Mouse (Mus musculus) adrenal gland, postnatal 4 days (tissue): ENCODE measurements around the gene Klk1b11. TPM values are rescaled to one million over a fixed set of nuclear protein-coding genes. Genes with fewer than 3 reads are reported as not detected.
"Not testable (repeated sequence)": the region's sequence is repeated elsewhere in the genome, so short reads cannot be mapped to it uniquely, and the experiment has no call there.

Source experiments
- DNase-seq, 2 experiments: peaks; one replicate each; pipeline ENCODE4 v3.0.0; 2021 to 2022; ENCODE audit warnings: low spot score in 2 of 2, mixed read lengths in 2 of 2
- long read RNA-seq, 2 experiments: library from polyadenylated mRNA; stranded (forward); transcript quantifications; one replicate each; pipeline ENCODE4 v2.0.0; 2021
- total RNA-seq, 2 experiments: library from RNA; stranded (reverse); gene quantifications; 2 replicates each; pipeline ENCODE4 v1.2.3; 2021

The Klk1b11 gene
- total RNA-seq, result under 1 TPM in 1 of 2 experiments, not detected in 1; 0.36 TPM
- long read RNA-seq, experiment 1, result 0 reads
- long read RNA-seq, experiment 2, result 0 reads

GRCm38 (mm10) chr7:43995577-43995976 lies at the start of gene Klk1b11:
TSS of gene Klk1b11 (plus strand) at chr7:43995877.
- DNase-seq, result not testable (repeated sequence)

- no peak for DNase-seq
These were observed 45.3 kb upstream of the Klk1b11 start, which contains the start of gene Klk1b8 for GRCm38 (mm10) chr7:43950364-43950763. TSS of gene Klk1b8 (plus strand) at chr7:43950664.

- no peak for DNase-seq
These were observed 43.0 kb upstream of the Klk1b11 start for GRCm38 (mm10) chr7:43952703-43953102.

- no peak for DNase-seq
These were observed 29.2 kb upstream of the Klk1b11 start, which contains the start of gene Klk1b1 for GRCm38 (mm10) chr7:43966451-43966850. TSS of gene Klk1b1 (plus strand) at chr7:43966751.

GRCm38 (mm10) chr7:43967058-43967457 lies 28.6 kb upstream of the Klk1b11 start:
- no peak for DNase-seq

- DNase-seq, result no peak
These were observed 28.1 kb upstream of the Klk1b11 start for GRCm38 (mm10) chr7:43967612-43968011.

GRCm38 (mm10) chr7:43975761-43976160 lies 19.9 kb upstream of the Klk1b11 start, which contains the start of gene Klk1b9:
TSS of gene Klk1b9 (plus strand) at chr7:43976061.
- not testable (repeated sequence) for DNase-seq

GRCm38 (mm10) chr7:43985657-43986056 lies 10.0 kb upstream of the Klk1b11 start:
- no peak for DNase-seq

GRCm38 (mm10) chr7:43994821-43995220 lies 856 bp upstream of the Klk1b11 start:
- DNase-seq, result not testable (repeated sequence)

- no peak for DNase-seq
These were observed 9.2 kb downstream of the Klk1b11 start for GRCm38 (mm10) chr7:44004847-44005246.

GRCm38 (mm10) chr7:44011868-44012267 lies 16.2 kb downstream of the Klk1b11 start, which contains the start of gene Klk1b26:
TSS of gene Klk1b26 (plus strand) at chr7:44012168.
- DNase-seq, result not testable (repeated sequence)

- not testable (repeated sequence) for DNase-seq
These were observed 19.0 kb downstream of the Klk1b11 start for GRCm38 (mm10) chr7:44014666-44015065.

- no peak for DNase-seq
These were observed 19.4 kb downstream of the Klk1b11 start for GRCm38 (mm10) chr7:44015071-44015470.

Other genes with a start within 250 kb of the Klk1b11 start
- gene Klk12, start 227.0 kb upstream of the Klk1b11 start, total RNA-seq, result not detected
- not detected for gene Klk11, start 221.3 kb upstream of the Klk1b11 start, total RNA-seq
- under 1 TPM; 0.51 to 0.64 TPM for gene Klk10, start 214.8 kb upstream of the Klk1b11 start, total RNA-seq
- not detected for gene Klk9, start 204.0 kb upstream of the Klk1b11 start, total RNA-seq
- gene Klk8, start 198.3 kb upstream of the Klk1b11 start, total RNA-seq, result 1 to 10 TPM; 4.9 to 6.1 TPM
- gene Klk7, start 184.6 kb upstream of the Klk1b11 start, total RNA-seq, result not detected
- gene Klk6, start 171.4 kb upstream of the Klk1b11 start, total RNA-seq, result not detected
- not detected for gene Klk5, start 153.9 kb upstream of the Klk1b11 start, total RNA-seq
- gene Klk4, start 114.7 kb upstream of the Klk1b11 start, total RNA-seq, result not detected
- gene Klk15, start 62.1 kb upstream of the Klk1b11 start, total RNA-seq, result not detected
- gene Klk1b8, start 45.2 kb upstream of the Klk1b11 start, total RNA-seq, result not detected
- not detected for gene Klk1b1, start 29.1 kb upstream of the Klk1b11 start, total RNA-seq
- gene Klk1b9, start 19.8 kb upstream of the Klk1b11 start, total RNA-seq, result not detected
- not detected for gene Klk1b26, start 16.3 kb downstream of the Klk1b11 start, total RNA-seq
- gene Klk1b27, start 56.4 kb downstream of the Klk1b11 start, total RNA-seq, result not detected
- gene Klk1b21, start 106.5 kb downstream of the Klk1b11 start, total RNA-seq, result not detected
- not detected for gene Klk1b22, start 116.8 kb downstream of the Klk1b11 start, total RNA-seq
- gene Klk1b16, start 140.9 kb downstream of the Klk1b11 start, total RNA-seq, result not detected
- not detected for gene Klk1b24, start 192.4 kb downstream of the Klk1b11 start, total RNA-seq
- gene Klk1b3, start 202.3 kb downstream of the Klk1b11 start, total RNA-seq, result not detected
- not detected for gene Klk1b4, start 211.6 kb downstream of the Klk1b11 start, total RNA-seq
- gene Klk1b5, start 220.1 kb downstream of the Klk1b11 start, total RNA-seq, result under 1 TPM in 1 of 2 experiments, not detected in 1; 0.59 TPM
- 10 to 100 TPM in 1 of 2 experiments, not detected in 1; 41.2 TPM for gene Klk1, start 229.5 kb downstream of the Klk1b11 start, total RNA-seq
- gene Gm36864, start 240.3 kb downstream of the Klk1b11 start, total RNA-seq, result not detected